Mouse (Mus musculus) liver, postnatal 0 days (tissue): Measurements from ENCODE around the gene Ero1l. TPM values are rescaled to one million over a fixed set of nuclear protein-coding genes. Genes with fewer than 3 reads are reported as not detected.
A peak's percentile ranks its signal among the peaks of the same experiment; 100 is the strongest.

ENCODE experiments used
- ATAC-seq: fragments of 200-750 bp; cut with Nextera tagmentation; 2 replicates; pipeline ENCODE4 v1.8.0; 2017; ENCODE audit warnings: mild to moderate bottlenecking, moderate library complexity
- DNase-seq: peaks from one replicate; pipeline ENCODE4 v3.0.0-alpha.2; 2016
- H3K27ac ChIP-seq: fragments of 300-500 bp; sonication (generic); 2 replicates; pipeline ENCODE4 v1.5.1; 2014; ENCODE audit warnings: antibody characterized with exemption, moderate library complexity, mild to moderate bottlenecking, low read depth
- H3K27me3 ChIP-seq: fragments of 300-500 bp; sonication (generic); 2 replicates; pipeline ENCODE4 v1.6.1; 2014; ENCODE audit warnings: low read length, control low read depth, mixed read lengths; ENCODE audit not compliant: insufficient read depth
- H3K36me3 ChIP-seq: fragments of 300-500 bp; sonication (generic); replicated peaks from 2 replicates; pipeline ENCODE4 v1.6.1; 2014; ENCODE audit warnings: mild to moderate bottlenecking, control low read depth, low read length, moderate library complexity, mixed read lengths; ENCODE audit not compliant: insufficient read depth
- H3K4me1 ChIP-seq: fragments of 300-500 bp; sonication (generic); 2 replicates; pipeline ENCODE4 v1.6.1; 2014; ENCODE audit warnings: antibody characterized with exemption, mild to moderate bottlenecking, control low read depth; ENCODE audit not compliant: insufficient read depth
- H3K4me2 ChIP-seq: fragments of 300-500 bp; sonication (generic); 2 replicates; pipeline ENCODE4 v1.6.1; 2014; ENCODE audit warnings: low read depth, mild to moderate bottlenecking, low read length, moderate library complexity, mixed read lengths
- H3K4me3 ChIP-seq: fragments of 300-500 bp; sonication (generic); 2 replicates; pipeline ENCODE4 v1.5.1; 2014; ENCODE audit warnings: low read depth, low read length
- H3K9ac ChIP-seq: fragments of 300-500 bp; sonication (generic); replicated peaks from 2 replicates; pipeline ENCODE4 v1.6.1; 2014; ENCODE audit warnings: mild to moderate bottlenecking, moderate library complexity
- H3K9me3 ChIP-seq: fragments of 300-500 bp; sonication (generic); 2 replicates; pipeline ENCODE4 v1.6.1; 2016; ENCODE audit warnings: mild to moderate bottlenecking, control low read depth, low read length, mixed read lengths
- CTCF ChIP-seq: sonication (generic); IDR thresholded peaks from 2 replicates; pipeline ENCODE4 v1.5.1; 2016; ENCODE audit warnings: antibody characterized with exemption, low read depth
- EP300 ChIP-seq: IDR thresholded peaks from 2 replicates; pipeline ENCODE4 v1.6.1; 2016; ENCODE audit warnings: antibody characterized with exemption, low read depth, mild to moderate bottlenecking
- WGBS: fragments of 180-500 bp; shearing (Covaris S2); extraction: QIAGEN DNeasy Blood & Tissue Kit; methylation state at CpG from one replicate; pipeline ENCODE4 v1.1.7; 2014; ENCODE audit not compliant: insufficient replicate concordance; 5-methylcytosine and 5-hydroxymethylcytosine counted together
- polyA plus RNA-seq: library from polyadenylated mRNA; unstranded; fragments of >200 nt; fragmentation: Nextera tagmentation; extraction: Ambion mirVana; gene quantifications from 2 replicates; pipeline ENCODE4 v1.2.1, GENCODE M21; 2015

The Ero1l gene
- polyA plus RNA-seq, 1 experiment from 2014 or later = 37.6 TPM

DNA sequence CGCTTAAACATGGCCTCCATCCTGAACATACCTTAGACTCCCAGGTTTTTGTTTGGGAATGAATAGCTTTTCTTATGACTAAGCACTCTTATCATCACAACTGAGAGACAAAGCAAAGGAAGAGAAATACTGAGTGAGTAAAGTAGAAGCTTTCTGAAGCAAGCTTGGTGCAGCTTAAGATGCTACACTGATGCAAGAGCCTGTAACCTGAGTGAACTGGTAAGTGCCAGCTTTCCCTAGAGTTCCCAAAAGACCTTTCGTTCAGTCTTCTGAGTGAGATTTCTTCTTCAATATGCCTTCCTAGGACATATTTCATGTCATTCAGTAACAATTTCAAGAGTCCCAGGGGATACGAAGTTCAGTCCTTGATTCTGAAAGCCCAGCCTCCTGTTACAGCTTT lies 2.5 kb upstream of the Ero1l start:
- Histone ChIP-seq H3K9ac (no peak overlapping the region), H3K27ac (peak overlapping the region; percentile 69; the same call in 1 of the 2 replicates)
- 70% methylated on average over 3 of the region's 3 CpGs for WGBS

DNA sequence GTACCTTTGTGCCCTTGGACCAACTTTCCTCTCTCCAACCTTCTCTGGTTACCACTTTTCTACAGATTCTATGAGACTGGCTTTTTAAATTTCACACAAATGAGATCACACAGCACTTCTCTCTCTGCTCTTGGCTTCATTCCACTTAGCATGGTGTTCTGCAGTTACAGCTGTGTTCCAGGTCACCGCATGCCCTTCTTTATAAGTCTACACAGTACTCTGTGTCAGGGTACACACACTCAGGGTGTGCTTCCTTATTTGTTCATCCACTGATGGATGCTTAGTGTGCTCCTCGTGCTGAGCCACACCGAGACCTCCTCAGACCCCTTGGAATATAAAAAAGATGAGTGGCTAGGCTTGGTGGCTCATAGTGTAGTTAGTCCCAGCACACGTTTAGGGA lies 1.5 kb upstream of the Ero1l start:
- Histone ChIP-seq H3K4me2 (no peak overlapping the region), H3K27ac (no peak overlapping the region), H3K4me1 (peaks cover 49% of the 10 kb centered on the region), H3K27me3 (no peaks in the 10 kb centered on the region), H3K9ac (no peak overlapping the region), H3K36me3 (no peaks in the 10 kb centered on the region), H3K9me3 (no peaks in the 10 kb centered on the region), H3K4me3 (no peak overlapping the region)
- no peak for DNase-seq
- TF ChIP-seq CTCF (no peak), EP300 (no peak)
- ATAC-seq = no peak
- WGBS = 79% methylated on average over 4 of the region's 4 CpGs

More for the DNA sequence above, 2.5 kb upstream of the Ero1l start:
- Histone ChIP-seq H3K4me3 (no peak overlapping the region), H3K36me3 (no peaks in the 10 kb centered on the region), H3K4me2 (peak overlapping the region; percentile 48; the same call in 1 of the 2 replicates), H3K4me1 (peaks cover 45% of the 10 kb centered on the region), H3K9me3 (no peaks in the 10 kb centered on the region), H3K27me3 (no peaks in the 10 kb centered on the region)
- TF ChIP-seq CTCF = no peak
- no peak for ATAC-seq
- no peak for DNase-seq

DNA sequence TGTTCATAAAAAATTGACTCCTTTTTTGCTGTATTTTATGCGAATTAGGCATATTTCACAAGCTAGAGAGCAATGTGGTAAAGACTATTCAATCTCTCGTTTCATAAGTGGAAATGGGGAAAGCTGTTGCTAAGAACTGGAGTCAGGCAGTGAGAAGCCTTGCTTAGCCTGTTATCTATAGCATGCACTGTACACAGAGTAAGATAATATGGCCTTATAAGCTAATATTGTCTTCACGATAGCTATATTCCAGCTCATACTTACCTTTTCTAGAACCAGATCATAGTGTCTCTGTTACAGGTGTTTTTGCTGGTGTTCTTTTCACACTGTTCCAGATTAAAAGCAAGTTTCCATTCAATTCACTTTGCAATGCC lies 653 bp upstream of the Ero1l start:
- Histone ChIP-seq H3K9me3 (no peaks in the 10 kb centered on the region), H3K27ac (peak overlapping the region; percentile 88), H3K4me3 (peak overlapping the region; percentile 90), H3K36me3 (no peaks in the 10 kb centered on the region), H3K9ac (no peak overlapping the region), H3K27me3 (no peaks in the 10 kb centered on the region), H3K4me2 (peak overlapping the region; percentile 83), H3K4me1 (peaks cover 52% of the 10 kb centered on the region)
- DNase-seq = no peak
- ATAC-seq = no peak
- WGBS = 37% methylated on average over 3 of the region's 3 CpGs
- TF ChIP-seq EP300 = peak; percentile 75; the same call in 1 of the 2 replicates
- TF ChIP-seq CTCF = no peak

DNA sequence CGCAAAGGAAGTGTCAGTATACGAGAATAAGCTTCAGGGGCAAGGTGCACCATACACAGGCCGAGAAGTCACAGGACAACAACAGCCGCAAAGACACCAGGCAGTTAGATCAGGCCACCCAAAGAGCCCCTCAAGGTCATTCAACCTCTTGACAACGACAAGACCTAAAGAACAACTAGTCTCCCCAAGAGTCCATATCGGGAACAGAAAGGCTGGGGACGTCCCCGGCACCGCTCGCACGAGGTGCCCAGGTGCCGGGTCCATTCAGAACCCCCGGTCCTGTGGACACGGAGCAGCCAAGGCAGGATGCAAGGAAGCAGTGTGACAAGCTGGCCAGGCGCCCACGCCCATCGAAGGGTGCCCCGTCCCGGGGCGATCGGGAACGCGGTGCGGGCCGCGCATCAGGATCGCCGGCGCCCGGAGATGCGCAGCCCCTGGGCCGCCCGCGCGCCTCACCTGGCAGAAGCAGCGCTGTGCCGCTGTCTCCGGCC lies 605 bp downstream of the Ero1l start:
- no peaks in the 10 kb centered on the region for H3K9me3 ChIP-seq
- no peaks in the 10 kb centered on the region for H3K36me3 ChIP-seq
- WGBS = under 1% methylated on average over 28 of the region's 38 CpGs
- peak overlapping the region; percentile 83 for H3K4me2 ChIP-seq
- DNase-seq (no peak), ATAC-seq (peak; percentile 1; the same call in 1 of the 2 replicates)
- H3K4me3 ChIP-seq = peak overlapping the region; percentile 90
- peak overlapping the region; percentile 94 for H3K9ac ChIP-seq
- peak overlapping the region; percentile 88 for H3K27ac ChIP-seq
- H3K27me3 ChIP-seq = no peaks in the 10 kb centered on the region
- TF ChIP-seq CTCF (no peak), EP300 (no peak)
- H3K4me1 ChIP-seq = peaks cover 63% of the 10 kb centered on the region

DNA sequence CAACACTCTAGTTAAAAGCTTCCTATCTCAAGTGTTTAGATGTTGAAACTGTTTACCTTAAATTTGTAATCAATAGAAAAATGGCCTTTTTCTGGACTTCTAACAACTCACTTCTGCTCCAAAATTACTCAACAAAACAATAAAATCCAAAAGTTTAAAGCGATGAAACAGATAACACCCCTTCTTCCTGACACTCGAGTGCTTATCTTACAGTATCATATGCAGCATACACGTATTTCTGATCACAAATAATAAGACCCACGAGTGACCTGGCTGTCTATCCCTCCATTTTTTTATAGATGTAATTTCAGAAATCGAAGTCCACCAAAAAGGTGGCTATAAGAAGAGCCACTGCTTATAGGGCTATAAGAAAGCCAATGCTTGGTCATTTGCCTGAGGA lies 1.6 kb downstream of the Ero1l start:
- Histone ChIP-seq H3K27ac (no peak overlapping the region), H3K4me2 (peak overlapping the region; percentile 83), H3K4me1 (peaks cover 54% of the 10 kb centered on the region), H3K27me3 (no peaks in the 10 kb centered on the region), H3K4me3 (peak overlapping the region; percentile 90), H3K36me3 (no peaks in the 10 kb centered on the region), H3K9ac (peak overlapping the region; percentile 94), H3K9me3 (no peaks in the 10 kb centered on the region)
- no peak for TF ChIP-seq EP300
- TF ChIP-seq CTCF = no peak
- ATAC-seq (no peak), DNase-seq (no peak)
- 30% methylated on average over 5 of the region's 5 CpGs for WGBS

DNA sequence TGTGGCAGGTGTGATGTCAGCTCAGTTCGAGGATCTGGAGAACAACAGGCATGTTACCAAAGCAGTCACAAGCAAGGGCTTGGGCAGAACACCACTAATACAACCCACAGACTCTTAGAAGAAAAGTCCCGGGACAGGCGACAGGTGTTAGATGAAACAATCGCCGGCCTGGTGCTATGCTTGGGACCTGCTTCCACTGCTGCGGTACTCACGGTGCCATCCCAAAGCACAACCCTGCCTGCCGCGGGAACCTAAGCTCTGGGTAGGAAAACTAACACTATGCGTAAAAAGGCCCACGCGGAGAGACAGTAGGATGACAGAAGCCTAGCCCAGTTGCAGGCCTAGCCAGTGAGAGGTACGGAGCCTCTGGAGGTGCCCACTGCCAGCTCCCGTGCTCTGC lies 8.5 kb downstream of the Ero1l start:
- Histone ChIP-seq H3K9ac (no peak overlapping the region), H3K4me1 (peaks cover 21% of the 10 kb centered on the region), H3K36me3 (peaks cover 12% of the 10 kb centered on the region), H3K4me3 (no peak overlapping the region), H3K9me3 (no peaks in the 10 kb centered on the region), H3K27me3 (no peaks in the 10 kb centered on the region), H3K4me2 (no peak overlapping the region), H3K27ac (no peak overlapping the region)
- 92% methylated on average over 14 of the region's 14 CpGs for WGBS
- TF ChIP-seq EP300 (no peak), CTCF (no peak)
- DNase-seq (no peak), ATAC-seq (no peak)

DNA sequence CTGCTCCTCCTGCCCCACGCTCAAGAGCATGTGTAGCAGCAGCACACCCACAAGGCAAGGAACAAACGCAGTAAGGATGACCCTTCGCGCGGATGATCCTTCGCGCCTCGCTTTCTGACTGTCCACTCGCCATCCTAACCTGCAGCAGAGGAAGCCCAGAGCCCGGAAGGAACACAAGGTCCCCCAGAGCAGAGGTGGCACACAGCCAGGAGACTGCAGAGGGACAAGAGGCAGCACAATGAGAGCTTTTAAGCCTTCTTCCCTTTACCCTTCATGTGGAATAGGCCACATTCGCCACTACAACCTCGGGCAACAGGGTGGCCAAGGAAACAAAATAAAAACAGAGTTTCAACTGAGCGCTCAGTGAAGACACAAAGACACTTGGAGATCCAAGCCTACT lies 8.9 kb downstream of the Ero1l start:
- Histone ChIP-seq H3K9me3 (no peaks in the 10 kb centered on the region), H3K36me3 (peaks cover 17% of the 10 kb centered on the region), H3K27ac (no peak overlapping the region), H3K4me1 (peaks cover 21% of the 10 kb centered on the region), H3K27me3 (no peaks in the 10 kb centered on the region), H3K4me3 (no peak overlapping the region), H3K9ac (no peak overlapping the region), H3K4me2 (no peak overlapping the region)
- TF ChIP-seq EP300 (no peak), CTCF (no peak)
- WGBS = 87% methylated on average over 13 of the region's 13 CpGs
- no peak for ATAC-seq
- DNase-seq = no peak
